Mouse (Mus musculus) adrenal gland, postnatal 4 days (tissue): ENCODE results near the gene Trim67. TPM values are rescaled to one million over a fixed set of nuclear protein-coding genes. Genes with fewer than 3 reads are reported as not detected.
"Not testable (repeated sequence)": the region's sequence is repeated elsewhere in the genome, so short reads cannot be mapped to it uniquely, and the experiment has no call there.

Experiments used
- DNase-seq, 2 experiments: peaks; one replicate each; pipeline ENCODE4 v3.0.0; 2021 to 2022; ENCODE audit warnings: low spot score in 2 of 2, mixed read lengths in 2 of 2
- total RNA-seq, 2 experiments: library from RNA; stranded (reverse); gene quantifications; 2 replicates each; pipeline ENCODE4 v1.2.3; 2021

Gene Trim67
- total RNA-seq, 2 experiments from 2014 or later: 3.9 to 4.5 TPM

- no peak for DNase-seq
These were observed 38.6 kb downstream of the Trim67 start for GRCm38 (mm10) chr8:124831531-124831930.

- DNase-seq: no peak
These were observed 39.0 kb downstream of the Trim67 start for GRCm38 (mm10) chr8:124831941-124832340.

GRCm38 (mm10) chr8:124833430-124834205 is 40.7 kb downstream of the Trim67 start:
- no peak for DNase-seq

GRCm38 (mm10) chr8:124835848-124836247 is 43.0 kb downstream of the Trim67 start:
- no peak for DNase-seq

- no peak for DNase-seq
These were observed 43.4 kb downstream of the Trim67 start for GRCm38 (mm10) chr8:124836273-124836672.

- no peak for DNase-seq
These were observed 44.0 kb downstream of the Trim67 start for GRCm38 (mm10) chr8:124836907-124837306.

- DNase-seq: no peak
These were observed 45.1 kb downstream of the Trim67 start for GRCm38 (mm10) chr8:124837956-124838355.

GRCm38 (mm10) chr8:124839371-124839770 is 46.5 kb downstream of the Trim67 start:
- no peak for DNase-seq

- DNase-seq: no peak
These were observed 48.0 kb downstream of the Trim67 start for GRCm38 (mm10) chr8:124840900-124841299.

GRCm38 (mm10) chr8:124841775-124842174 is 48.9 kb downstream of the Trim67 start:
- no peak for DNase-seq

- DNase-seq: not testable (repeated sequence)
These were observed 50.0 kb downstream of the Trim67 start for GRCm38 (mm10) chr8:124842929-124843328.

GRCm38 (mm10) chr8:124845131-124845530 is 52.2 kb downstream of the Trim67 start:
- DNase-seq: no peak

GRCm38 (mm10) chr8:124845573-124845972 is 52.7 kb downstream of the Trim67 start:
- no peak for DNase-seq

- DNase-seq: no peak
These were observed 60.6 kb downstream of the Trim67 start for GRCm38 (mm10) chr8:124853511-124853910.

- DNase-seq: no peak
These were observed 66.6 kb downstream of the Trim67 start for GRCm38 (mm10) chr8:124859466-124859865.

GRCm38 (mm10) chr8:124860188-124860587 is 67.3 kb downstream of the Trim67 start:
- DNase-seq: no peak

- DNase-seq: peak; percentile 90 to 93
These were observed 69.7 kb downstream of the Trim67 start, which contains the start of the genes Gnpat and 2810004N23Rik for GRCm38 (mm10) chr8:124862321-124863162. TSS of gene Gnpat (plus strand) at chr8:124863033. TSS of gene 2810004N23Rik (minus strand) at chr8:124863120.

GRCm38 (mm10) chr8:124863163-124863677 is 70.3 kb downstream of the Trim67 start:
- DNase-seq: no peak

- DNase-seq: no peak
These were observed 70.8 kb downstream of the Trim67 start for GRCm38 (mm10) chr8:124863729-124864128.

GRCm38 (mm10) chr8:124866669-124867068 is 73.8 kb downstream of the Trim67 start:
- no peak for DNase-seq

- no peak for DNase-seq
These were observed 74.2 kb downstream of the Trim67 start for GRCm38 (mm10) chr8:124867126-124867525.

GRCm38 (mm10) chr8:124869708-124870107 is 76.8 kb downstream of the Trim67 start:
- DNase-seq: no peak
